In the genomic region with DNA sequence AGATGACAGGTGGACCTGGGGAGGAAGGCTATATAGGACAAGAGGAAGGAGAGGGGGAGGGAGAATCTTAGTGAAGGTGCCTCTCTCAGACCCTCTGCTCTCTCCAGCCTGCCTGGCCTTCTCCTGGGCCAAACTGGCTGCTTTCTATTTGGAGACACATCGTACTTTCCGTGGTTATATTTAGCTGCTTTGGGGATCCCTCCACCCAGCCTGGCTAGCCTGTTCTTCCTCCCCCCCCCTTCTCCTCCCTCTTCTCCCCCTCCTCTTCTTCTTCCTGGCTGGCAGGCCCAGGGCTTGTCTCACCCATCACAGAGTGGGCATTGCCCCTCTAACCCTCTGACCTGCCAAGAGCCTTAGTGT, we compare ENCODE assay signal across 9 mouse cellular contexts. TPM values are rescaled to one million over a fixed set of nuclear protein-coding genes. Genes with fewer than 3 reads are reported as not detected.
DNase-seq lines count a peak whose midpoint lies in the region; ATAC-seq and TF ChIP-seq lines count a peak whose summit lies in the region.
"Had no signal": no experiment of that assay in that cellular context is flagged by ENCODE, and none has a peak within 500 bp of the region (broad histone marks: within the 10 kb centered on the region; RNA-seq: fewer than 3 reads in every experiment).

No protein-coding gene starts in this region.

- in situ Hi-C loops in Patski (cut with MboI; ENCODE audit: low pct_unique_long_range_greater_than_20kb), result no loop called here

- 71% methylated on average over 2 of the region's 2 CpGs for WGBS in kidney, embryonic 15.5 days
- 39% methylated on average over 2 of the region's 2 CpGs for WGBS in heart, embryonic 10.5 days
- WGBS in liver, embryonic 15.5 days (ENCODE audit: insufficient replicate concordance), result 7% methylated on average over 2 of the region's 2 CpGs

- H3K4me2 ChIP-seq in kidney, embryonic 15.5 days, result peak overlapping the region; percentile 72
- H3K4me2 ChIP-seq in liver, embryonic 15.5 days, result no peak overlapping the region
- H3K4me2 ChIP-seq: midbrain, embryonic 12.5 days had no signal

- no peak for ATAC-seq in kidney, embryonic 15.5 days (replicated peaks; ENCODE audit: low FRiP score)
- peak; percentile 8 for ATAC-seq in Patski
- ATAC-seq in liver, embryonic 15.5 days (ENCODE audit: insufficient read depth), result no peak

- H3K4me1 ChIP-seq in kidney, embryonic 15.5 days, result peaks cover 68% of the 10 kb centered on the region
- peaks cover 81% of the 10 kb centered on the region for H3K4me1 ChIP-seq in heart, embryonic 10.5 days
- peaks cover 64% of the 10 kb centered on the region for H3K4me1 ChIP-seq in liver, embryonic 15.5 days (replicated peaks)

- TF ChIP-seq CTCF in Patski (IDR thresholded peaks at IDR 0.05), result no peak

- no peaks in the 10 kb centered on the region for H3K9me3 ChIP-seq in kidney, embryonic 15.5 days (replicated peaks)
- H3K9me3 ChIP-seq in heart, embryonic 10.5 days, result no peaks in the 10 kb centered on the region
- no peaks in the 10 kb centered on the region for H3K9me3 ChIP-seq in liver, embryonic 15.5 days (replicated peaks)
- H3K9me3 ChIP-seq: midbrain, embryonic 12.5 days had no signal

- H3K4me3 ChIP-seq in kidney, embryonic 15.5 days (replicated peaks), result no peak overlapping the region
- peak overlapping the region; percentile 53 for H3K4me3 ChIP-seq in heart, embryonic 10.5 days
- no peak overlapping the region for H3K4me3 ChIP-seq in liver, embryonic 15.5 days (replicated peaks)
- H3K4me3 ChIP-seq: midbrain, embryonic 12.5 days had no signal

- H3K27me3 ChIP-seq in kidney, embryonic 15.5 days, result peaks cover 24% of the 10 kb centered on the region; the same call in 1 of the 2 replicates
- H3K27me3 ChIP-seq in Patski, result no peaks in the 10 kb centered on the region
- peaks cover 27% of the 10 kb centered on the region for H3K27me3 ChIP-seq in heart, embryonic 10.5 days (ENCODE audit: insufficient read depth, poor library complexity, severe bottlenecking)
- peaks cover 57% of the 10 kb centered on the region for H3K27me3 ChIP-seq in liver, embryonic 15.5 days

- no peaks in the 10 kb centered on the region for H3K36me3 ChIP-seq in kidney, embryonic 15.5 days
- no peaks in the 10 kb centered on the region for H3K36me3 ChIP-seq in heart, embryonic 10.5 days
- H3K36me3 ChIP-seq in liver, embryonic 15.5 days (replicated peaks), result no peaks in the 10 kb centered on the region
- H3K36me3 ChIP-seq: midbrain, embryonic 12.5 days had no signal

- peak overlapping the region; percentile 78 for H3K27ac ChIP-seq in kidney, embryonic 15.5 days
- H3K27ac ChIP-seq in heart, embryonic 10.5 days, result peak overlapping the region; percentile 91
- H3K27ac ChIP-seq in liver, embryonic 15.5 days (replicated peaks), result peak overlapping the region; percentile 29; the same call in 1 of the 2 replicates
- H3K27ac ChIP-seq: midbrain, embryonic 12.5 days had no signal

- DNase-seq in kidney, postnatal 4 days, result no peak
- no peak for DNase-seq in Patski (ENCODE audit: low read depth, low spot score)
- DNase-seq in heart, embryonic 10.5 days (ENCODE audit: low spot score), result no peak
- no peak for DNase-seq in Muller cell, postnatal 12 days (ENCODE audit: inconsistent ontology term)
- DNase-seq in urinary bladder, postnatal 10 days (ENCODE audit: low spot score), result no peak
- DNase-seq: thymus, postnatal 4 days had no signal

- H3K9ac ChIP-seq in kidney, embryonic 15.5 days, result no peak overlapping the region
- H3K9ac ChIP-seq in liver, embryonic 15.5 days, result no peak overlapping the region

- POLR2A ChIA-PET in Patski (lab: Charles Lee), result interaction anchor here (1.0 to 1.8 kb wide), 2 partner anchors 9 to 11 kb away, joined by 5 to 6 read pairs; a partner anchor contains a TSS

- CTCF ChIA-PET in Patski (lab: Charles Lee), result interaction anchor here (1.0 to 2.9 kb wide), 3 partner anchors 11 to 20 kb away, joined by 4 to 18 read pairs (median 14); a partner anchor contains a TSS

RNA-seq across cellular contexts. Expression of a gene that starts 11.1 kb away (rescaled TPM):
- polyA plus RNA-seq in kidney, embryonic 15.5 days (2015; fragmentation: Nextera tagmentation; extraction: Ambion mirVana), result 18.0 and 20.8 TPM in 2 replicates
- polyA plus RNA-seq in Patski (2021), result 53.8 TPM
- 17.1 and 20.1 TPM in 2 replicates for polyA plus RNA-seq in heart, embryonic 10.5 days (2016; fragmentation: Nextera tagmentation; extraction: Ambion mirVana)
- 3.8 and 4.0 TPM in 2 replicates for polyA plus RNA-seq in liver, embryonic 15.5 days (2015; fragmentation: Nextera tagmentation; extraction: Ambion mirVana)

RNA-seq across cellular contexts. Expression of a gene that starts 22.9 kb away (rescaled TPM):
- 55.0 and 59.3 TPM in 2 replicates for polyA plus RNA-seq in kidney, embryonic 15.5 days (2015; fragmentation: Nextera tagmentation; extraction: Ambion mirVana)
- polyA plus RNA-seq in Patski (2021), result 24.7 TPM
- polyA plus RNA-seq in heart, embryonic 10.5 days (2016; fragmentation: Nextera tagmentation; extraction: Ambion mirVana), result 39.7 and 47.3 TPM in 2 replicates
- polyA plus RNA-seq in liver, embryonic 15.5 days (2015; fragmentation: Nextera tagmentation; extraction: Ambion mirVana), result 11.0 and 12.4 TPM in 2 replicates

RNA-seq across cellular contexts. Expression of a gene that starts 40.2 kb away (rescaled TPM):
- polyA plus RNA-seq in kidney, embryonic 15.5 days (2015; fragmentation: Nextera tagmentation; extraction: Ambion mirVana), result 365 and 368 TPM in 2 replicates
- 253 TPM for polyA plus RNA-seq in Patski (2021)
- 348 and 363 TPM in 2 replicates for polyA plus RNA-seq in heart, embryonic 10.5 days (2016; fragmentation: Nextera tagmentation; extraction: Ambion mirVana)
- 163 and 165 TPM in 2 replicates for polyA plus RNA-seq in liver, embryonic 15.5 days (2015; fragmentation: Nextera tagmentation; extraction: Ambion mirVana)

Comparison
In these comparisons a context has a peak if more than half of its experiments do, and no peak if none do; other contexts are left out.
1. H3K27ac ChIP-seq: peak in every context shown above with its lines; median percentile 91 in heart, embryonic 10.5 days; 78 in kidney, embryonic 15.5 days; 29 in liver, embryonic 15.5 days.